Mouse (Mus musculus) testis, adult 2 months (tissue): ENCODE data around the gene Ptpra.

Experiments
- CTCF ChIP-seq: fragments of 200-500 bp; IDR thresholded peaks from 2 replicates; pipeline ENCODE4 v1.5.1; 2012; ENCODE audit warnings: low read depth, mild to moderate bottlenecking, inconsistent platforms, low read length, moderate library complexity; ENCODE audit not compliant: control insufficient read depth, insufficient read depth, insufficient replicate concordance
- POLR2A ChIP-seq: fragments of 200-500 bp; IDR thresholded peaks from 2 replicates; pipeline ENCODE4 v1.6.1; 2012; ENCODE audit warnings: low read depth, mild to moderate bottlenecking, inconsistent platforms, low read length, moderate library complexity; ENCODE audit not compliant: control insufficient read depth

DNA sequence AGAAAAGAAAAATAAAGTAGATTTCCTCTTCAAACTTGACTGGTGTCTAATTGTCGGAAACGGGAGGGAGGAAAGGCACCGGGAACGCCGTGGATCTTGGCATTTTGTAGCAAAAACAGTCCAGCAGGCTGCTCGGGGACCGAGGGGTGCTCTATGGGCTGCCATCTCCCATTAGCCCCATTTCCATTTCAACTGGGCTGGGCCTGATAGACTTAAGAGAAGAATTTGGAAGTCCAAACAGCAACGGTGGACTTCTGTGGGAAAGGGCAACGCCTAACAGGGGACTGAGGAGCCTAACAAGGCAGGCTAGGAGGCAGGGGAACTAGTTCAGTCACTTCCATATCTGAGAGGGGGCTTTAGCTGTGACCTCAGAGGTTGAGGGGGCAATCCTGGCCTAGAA, 126.9 kb downstream of the Ptpra start:
- TF ChIP-seq CTCF (no peak), POLR2A (no peak)
